Mouse (Mus musculus) intestine, postnatal 0 days (tissue): Measurements from ENCODE around the gene Col4a3. TPM values are rescaled to one million over a fixed set of nuclear protein-coding genes. Genes with fewer than 3 reads are reported as not detected.
A peak's percentile ranks its signal among the peaks of the same experiment; 100 is the strongest.

ENCODE experiments used
- ATAC-seq: fragments of 200-750 bp; cut with Nextera tagmentation; 2 replicates; pipeline ENCODE4 v1.8.0; 2017; ENCODE audit warnings: mild to moderate bottlenecking, moderate TSS enrichment, moderate library complexity
- H3K27ac ChIP-seq: fragments of 300-500 bp; sonication (generic); 2 replicates; pipeline ENCODE4 v1.5.1; 2014; ENCODE audit warnings: mild to moderate bottlenecking, low read depth, low read length, moderate library complexity
- H3K27me3 ChIP-seq: fragments of 300-500 bp; sonication (generic); replicated peaks from 2 replicates; pipeline ENCODE4 v1.6.1; 2014; ENCODE audit warnings: low read length, mixed read lengths; ENCODE audit not compliant: control insufficient read depth, insufficient read depth
- H3K36me3 ChIP-seq: fragments of 300-500 bp; sonication (generic); 2 replicates; pipeline ENCODE4 v1.6.1; 2014; ENCODE audit warnings: mild to moderate bottlenecking, moderate library complexity; ENCODE audit not compliant: control insufficient read depth, insufficient read depth
- H3K4me1 ChIP-seq: fragments of 300-500 bp; sonication (generic); replicated peaks from 2 replicates; pipeline ENCODE4 v1.6.1; 2014; ENCODE audit warnings: antibody characterized with exemption, low read length, mixed read lengths; ENCODE audit not compliant: control insufficient read depth, insufficient read depth
- H3K4me2 ChIP-seq: fragments of 300-500 bp; sonication (generic); replicated peaks from 2 replicates; pipeline ENCODE4 v1.6.1; 2014; ENCODE audit warnings: low read depth, mild to moderate bottlenecking, moderate library complexity
- H3K4me3 ChIP-seq: fragments of 300-500 bp; sonication (generic); 2 replicates; pipeline ENCODE4 v1.5.1; 2014; ENCODE audit warnings: low read depth, low read length
- H3K9ac ChIP-seq: fragments of 300-500 bp; sonication (generic); 2 replicates; pipeline ENCODE4 v1.6.1; 2014; ENCODE audit warnings: mild to moderate bottlenecking, low read depth, low read length
- H3K9me3 ChIP-seq: fragments of 300-500 bp; sonication (generic); 2 replicates; pipeline ENCODE4 v1.6.1; 2016; ENCODE audit warnings: mixed run types; ENCODE audit not compliant: control insufficient read depth
- CTCF ChIP-seq: sonication (generic); IDR thresholded peaks from 2 replicates; pipeline ENCODE4 v1.5.1; 2016; ENCODE audit warnings: low read depth, mild to moderate bottlenecking, control low read depth, antibody characterized with exemption, moderate library complexity
- WGBS: fragments of 180-500 bp; shearing (Covaris S2); extraction: QIAGEN DNeasy Blood & Tissue Kit; methylation state at CpG from one replicate; pipeline ENCODE4 v1.1.7; 2014; 5-methylcytosine and 5-hydroxymethylcytosine counted together
- polyA plus RNA-seq: library from polyadenylated mRNA; unstranded; fragments of >200 nt; fragmentation: Nextera tagmentation; extraction: Ambion mirVana; gene quantifications from 2 replicates; pipeline ENCODE4 v1.2.1, GENCODE M21; 2015

Col4a3 gene
- polyA plus RNA-seq, 1 experiment from 2014 or later = 0.42 TPM

DNA sequence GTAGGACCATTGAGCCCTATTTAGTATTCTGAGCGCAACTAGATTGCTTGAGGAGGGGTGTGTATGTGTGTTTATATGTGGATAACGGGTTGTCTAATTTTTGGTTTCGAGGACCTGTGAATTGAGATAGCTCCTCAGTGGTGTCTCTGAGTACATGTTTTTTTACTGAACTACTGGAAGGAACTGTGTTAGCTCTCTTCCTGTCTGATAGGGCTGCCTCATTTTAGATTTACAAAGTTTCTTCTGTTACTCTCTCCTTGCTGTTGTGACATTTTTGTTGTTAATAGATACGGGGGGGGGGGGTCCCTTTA, 139.1 kb downstream of the Col4a3 start:
- Histone ChIP-seq H3K27ac (no peak overlapping the region), H3K4me1 (peaks cover 9% of the 10 kb centered on the region; the same call in 1 of the 2 replicates), H3K9me3 (no peaks in the 10 kb centered on the region), H3K36me3 (peaks cover 19% of the 10 kb centered on the region), H3K9ac (peak overlapping the region; percentile 79), H3K4me3 (peak overlapping the region; percentile 71), H3K27me3 (no peaks in the 10 kb centered on the region), H3K4me2 (peak overlapping the region; percentile 78)
- no peak for ATAC-seq
- 47% methylated on average over 4 of the region's 4 CpGs for WGBS
- TF ChIP-seq CTCF = no peak

DNA sequence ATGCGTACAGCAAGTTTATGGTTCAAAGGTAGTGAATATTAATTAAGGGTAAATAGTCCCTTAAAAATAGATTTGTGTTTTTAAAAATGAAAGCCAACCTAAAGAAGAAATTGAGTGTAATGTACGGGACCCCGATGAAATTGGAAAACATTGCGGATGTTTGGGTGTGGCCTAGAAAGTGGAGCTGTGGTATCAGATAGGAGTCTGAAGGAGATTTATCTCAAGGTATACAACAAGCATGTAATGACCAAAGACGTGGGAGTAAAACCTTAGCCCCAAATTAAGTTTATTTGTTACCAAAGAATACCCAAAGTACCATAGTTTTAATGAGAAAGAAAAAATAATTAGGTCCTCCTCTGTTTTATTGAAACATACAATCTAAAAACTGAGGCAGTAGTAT, 139.8 kb downstream of the Col4a3 start:
- peaks cover 9% of the 10 kb centered on the region; the same call in 1 of the 2 replicates for H3K4me1 ChIP-seq
- H3K4me2 ChIP-seq = no peak overlapping the region
- H3K4me3 ChIP-seq = no peak overlapping the region
- no peaks in the 10 kb centered on the region for H3K9me3 ChIP-seq
- TF ChIP-seq CTCF = no peak
- ATAC-seq = no peak
- H3K27ac ChIP-seq = no peak overlapping the region
- H3K36me3 ChIP-seq = peaks cover 25% of the 10 kb centered on the region
- H3K27me3 ChIP-seq = no peaks in the 10 kb centered on the region
- no peak overlapping the region for H3K9ac ChIP-seq
- 84% methylated on average over 5 of the region's 5 CpGs for WGBS

DNA sequence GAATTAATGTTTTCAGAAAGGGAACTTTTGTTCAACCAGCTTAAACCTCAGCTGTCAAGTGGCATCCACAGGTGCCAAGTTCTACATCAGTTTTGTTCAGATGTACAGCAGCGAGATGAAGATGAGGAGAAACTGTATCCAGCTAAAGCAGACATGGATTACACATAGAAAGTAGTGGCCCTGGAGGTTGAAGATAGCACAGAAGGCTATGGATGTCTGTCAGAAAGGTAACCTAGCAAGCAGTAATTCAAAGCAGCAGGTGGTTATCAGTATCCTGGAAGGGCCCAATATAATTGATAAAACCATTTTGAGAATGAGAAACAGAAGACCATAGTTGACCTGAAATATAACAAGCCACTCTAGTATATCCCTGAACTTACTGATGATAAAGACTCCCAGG, 146.6 kb downstream of the Col4a3 start:
- no peak for ATAC-seq
- no peaks in the 10 kb centered on the region for H3K4me1 ChIP-seq
- H3K9me3 ChIP-seq = no peaks in the 10 kb centered on the region
- H3K27me3 ChIP-seq = no peaks in the 10 kb centered on the region
- H3K36me3 ChIP-seq = peaks cover 58% of the 10 kb centered on the region
- H3K4me3 ChIP-seq = no peak overlapping the region
- no peak for TF ChIP-seq CTCF
- no peak overlapping the region for H3K9ac ChIP-seq
- H3K4me2 ChIP-seq = no peak overlapping the region
- no peak overlapping the region for H3K27ac ChIP-seq
- 95% methylated on average over 1 of the region's 1 CpGs for WGBS

DNA sequence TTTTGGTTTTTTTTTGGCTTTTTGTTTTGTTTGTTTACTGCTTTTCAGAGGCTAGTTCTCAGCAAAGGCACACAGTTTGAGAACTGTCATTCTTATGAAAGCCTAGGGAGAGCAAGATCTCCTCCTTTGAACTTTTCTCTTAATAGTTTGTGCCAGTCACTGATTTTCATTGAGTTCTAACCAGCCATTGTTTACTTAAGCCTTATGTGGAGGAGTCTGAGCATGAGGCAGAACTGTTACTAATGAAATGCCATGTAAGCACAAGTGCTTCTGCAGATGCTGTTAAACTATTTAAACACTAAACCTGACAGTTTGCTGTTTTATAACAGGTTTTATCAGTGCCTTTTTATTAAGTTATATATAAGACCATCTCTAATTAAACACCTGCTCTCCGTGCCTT, 151.3 kb downstream of the Col4a3 start:
- WGBS = 60% methylated on average over 1 of the region's 1 CpGs
- H3K4me1 ChIP-seq = no peaks in the 10 kb centered on the region
- no peak for TF ChIP-seq CTCF
- no peak overlapping the region for H3K4me3 ChIP-seq
- no peaks in the 10 kb centered on the region for H3K9me3 ChIP-seq
- H3K27me3 ChIP-seq = no peaks in the 10 kb centered on the region
- no peak overlapping the region for H3K4me2 ChIP-seq
- peaks cover 33% of the 10 kb centered on the region for H3K36me3 ChIP-seq
- ATAC-seq = no peak
- H3K27ac ChIP-seq = no peak overlapping the region
- H3K9ac ChIP-seq = no peak overlapping the region

DNA sequence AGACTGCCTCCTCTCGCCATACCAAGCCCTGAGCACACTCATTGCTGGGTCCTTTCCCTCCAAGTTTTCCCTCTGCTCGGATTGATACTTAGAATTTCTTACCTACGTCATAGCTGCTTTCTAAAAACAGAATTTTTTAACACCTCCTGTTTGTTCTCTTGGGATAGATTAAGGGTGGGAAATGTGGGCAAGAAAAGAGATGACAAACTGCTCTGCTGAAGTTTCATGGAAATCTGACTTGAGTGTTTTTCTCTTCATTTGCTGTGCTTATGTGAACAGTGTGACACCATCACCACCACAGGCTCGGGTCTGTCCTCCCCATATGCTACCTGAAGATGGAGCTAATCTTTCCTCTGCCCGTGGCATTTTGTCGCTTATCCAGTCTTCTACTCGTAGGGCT, 154.8 kb downstream of the Col4a3 start:
- no peak for TF ChIP-seq CTCF
- Histone ChIP-seq H3K9ac (no peak overlapping the region), H3K4me3 (no peak overlapping the region), H3K27ac (no peak overlapping the region), H3K36me3 (peaks cover 20% of the 10 kb centered on the region), H3K9me3 (no peaks in the 10 kb centered on the region), H3K4me2 (no peak overlapping the region), H3K4me1 (no peaks in the 10 kb centered on the region), H3K27me3 (no peaks in the 10 kb centered on the region)
- WGBS = 82% methylated on average over 7 of the region's 7 CpGs
- ATAC-seq = no peak

DNA sequence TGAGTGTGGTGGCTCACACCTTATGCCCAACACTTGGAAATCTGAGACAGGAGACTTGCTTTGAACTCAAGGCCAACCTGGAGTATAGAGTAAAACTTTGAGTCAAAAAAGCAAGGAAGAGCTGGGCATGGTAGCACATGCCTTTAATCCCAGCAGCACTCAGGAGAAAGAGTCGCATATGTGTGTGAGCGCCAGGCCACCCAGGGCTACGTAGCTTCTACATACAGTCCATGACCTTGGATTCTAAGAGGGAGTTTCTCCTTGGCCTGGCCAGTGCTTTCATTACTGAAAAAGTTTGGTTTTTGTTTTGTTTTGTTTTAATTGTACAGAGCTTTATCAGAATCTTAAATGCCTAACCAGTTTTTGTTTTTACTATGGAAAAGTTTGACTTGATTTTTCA, 157.2 kb downstream of the Col4a3 start:
- WGBS = 88% methylated on average over 3 of the region's 3 CpGs
- peaks cover 21% of the 10 kb centered on the region for H3K36me3 ChIP-seq
- TF ChIP-seq CTCF = no peak
- H3K27ac ChIP-seq = no peak overlapping the region
- no peak overlapping the region for H3K4me2 ChIP-seq
- no peak for ATAC-seq
- no peak overlapping the region for H3K9ac ChIP-seq
- H3K27me3 ChIP-seq = no peaks in the 10 kb centered on the region
- H3K9me3 ChIP-seq = no peaks in the 10 kb centered on the region
- no peaks in the 10 kb centered on the region for H3K4me1 ChIP-seq
- H3K4me3 ChIP-seq = no peak overlapping the region

DNA sequence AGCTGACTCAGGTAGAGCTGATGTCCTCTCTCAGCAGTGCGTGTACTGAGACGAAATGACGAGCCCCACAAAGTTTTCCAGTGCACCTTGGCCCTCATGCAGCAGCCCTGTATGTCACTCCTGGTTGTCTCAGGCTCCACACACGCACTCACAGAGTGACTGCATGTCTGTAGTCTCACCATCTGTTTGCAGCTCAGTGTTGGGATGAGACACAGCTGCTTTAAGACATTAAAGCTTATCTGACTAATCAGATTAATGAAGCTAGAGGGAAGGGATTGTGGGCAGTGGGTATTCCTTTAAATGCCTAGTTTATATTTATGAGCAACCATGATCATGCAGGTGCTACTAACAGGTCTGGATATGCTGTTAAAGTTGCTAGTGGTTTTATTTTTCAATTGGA, 159.7 kb downstream of the Col4a3 start:
- Histone ChIP-seq H3K36me3 (peaks cover 34% of the 10 kb centered on the region), H3K27ac (no peak overlapping the region), H3K9me3 (no peaks in the 10 kb centered on the region), H3K27me3 (no peaks in the 10 kb centered on the region), H3K4me2 (no peak overlapping the region), H3K9ac (no peak overlapping the region), H3K4me1 (no peaks in the 10 kb centered on the region), H3K4me3 (no peak overlapping the region)
- 90% methylated on average over 4 of the region's 4 CpGs for WGBS
- no peak for TF ChIP-seq CTCF
- no peak for ATAC-seq
